Mouse (Mus musculus): Measurements from ENCODE around the gene Chga.
A peak's percentile ranks its signal among the peaks of the same experiment; 100 is the strongest.

Gene Chga

DNA sequence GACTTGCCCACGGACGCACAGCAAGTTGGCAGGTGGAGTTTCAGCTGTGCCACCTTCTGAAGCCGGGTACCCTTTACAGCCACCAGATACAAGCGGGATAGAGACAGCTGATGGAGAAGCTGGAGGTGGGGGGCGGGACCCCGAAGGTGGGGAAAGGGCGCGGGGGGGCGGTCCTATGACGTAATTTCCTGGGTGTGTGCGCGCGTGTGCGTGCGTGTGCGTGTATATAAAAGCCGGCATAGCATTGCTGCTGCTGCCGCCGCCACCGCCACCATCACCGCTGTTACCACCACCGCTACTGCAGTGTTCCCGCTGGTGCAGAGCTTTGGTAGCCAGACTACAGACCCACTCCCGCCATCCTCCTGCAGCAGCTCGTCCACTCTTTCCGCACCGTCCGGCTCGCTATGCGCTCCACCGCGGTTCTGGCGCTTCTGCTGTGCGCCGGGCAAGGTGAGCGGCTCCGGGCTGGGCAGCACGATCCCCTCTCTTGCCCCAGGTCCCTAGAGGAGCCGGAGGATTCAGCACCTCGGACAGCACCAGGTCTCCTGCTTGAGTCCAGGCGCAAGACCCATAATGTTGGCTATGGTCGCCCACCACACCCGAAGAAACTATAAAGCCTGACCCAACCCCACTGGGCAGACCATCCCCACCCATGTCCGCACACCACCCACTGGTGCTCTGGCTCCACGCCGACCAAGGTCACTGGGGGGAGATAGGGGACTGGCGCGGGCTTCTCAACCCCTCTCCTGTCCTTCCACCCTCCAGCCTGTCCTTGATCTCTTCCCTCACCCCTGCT lies at the start of gene Chga:
Chga (plus strand) TSS at position 249 of the 796 bp plus-strand sequence.
- peak; percentile 70 for DNase-seq

DNA sequence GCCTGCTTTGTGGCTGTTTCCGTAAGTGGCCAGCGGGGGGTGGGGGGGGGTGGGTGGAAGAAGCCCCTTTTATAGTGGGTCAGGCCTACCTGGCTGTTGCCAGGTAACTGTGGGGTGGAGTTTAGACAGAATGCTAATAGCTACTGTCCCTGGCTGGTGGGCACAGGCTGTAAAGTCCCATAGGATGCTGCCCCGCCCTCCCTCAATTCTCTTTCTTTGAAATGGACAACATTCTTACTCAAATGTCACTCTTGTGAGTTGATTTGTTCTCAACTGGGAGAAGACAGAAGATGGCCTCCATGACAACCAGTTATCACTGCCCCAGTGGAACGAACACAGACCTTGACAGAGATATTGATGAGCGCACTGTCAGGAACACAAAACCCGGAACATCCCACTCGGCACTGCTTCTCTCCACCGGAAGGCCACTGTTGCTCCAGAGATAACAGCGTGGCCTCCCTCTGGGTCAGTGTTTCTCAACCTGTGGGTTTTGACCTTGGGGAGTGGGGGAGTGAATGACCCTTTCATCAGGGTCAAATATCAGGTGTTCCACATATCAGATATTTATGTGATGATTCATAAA lies 49.5 kb upstream of the Chga start:
- DNase-seq, result no peak

DNA sequence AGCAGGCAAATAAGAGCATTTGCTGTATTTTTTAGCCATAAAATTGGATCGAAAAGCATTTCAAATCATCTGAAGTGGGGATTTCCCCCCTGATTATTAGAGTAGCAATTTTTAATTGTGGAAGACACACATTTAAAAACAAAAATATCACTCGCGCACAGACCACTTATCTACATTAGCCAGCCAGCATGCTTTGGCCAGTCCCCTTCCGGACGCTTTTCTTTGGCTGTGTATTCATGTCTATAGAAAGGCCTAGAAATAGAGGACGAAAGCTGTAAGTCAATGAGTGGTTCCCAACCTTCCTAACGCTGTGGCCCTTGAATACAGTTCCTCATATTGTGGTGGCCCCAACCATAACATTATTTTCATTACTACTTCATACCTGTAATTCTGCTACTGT lies 48.8 kb upstream of the Chga start:
- DNase-seq, result no peak

DNA sequence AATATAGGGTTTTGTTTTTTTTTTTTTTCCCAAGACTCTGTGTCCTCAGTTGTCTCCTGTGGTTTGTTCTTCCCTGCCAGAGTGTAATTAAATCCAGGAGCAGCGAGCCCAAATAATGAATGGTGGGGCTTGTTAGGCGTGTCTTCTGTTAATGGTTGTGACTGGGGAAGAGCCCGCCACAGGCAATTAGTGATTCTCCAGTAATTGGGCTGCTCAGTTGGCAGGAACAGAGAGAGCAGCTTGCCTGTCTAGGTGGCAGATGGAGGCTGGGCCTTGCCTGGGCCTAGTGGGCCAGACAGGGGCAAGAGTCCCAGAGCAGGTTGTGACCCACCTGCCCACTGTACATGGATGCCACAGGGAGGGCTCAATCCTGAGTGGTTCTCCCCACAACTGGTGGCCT lies 43.4 kb upstream of the Chga start:
- no peak for DNase-seq

DNA sequence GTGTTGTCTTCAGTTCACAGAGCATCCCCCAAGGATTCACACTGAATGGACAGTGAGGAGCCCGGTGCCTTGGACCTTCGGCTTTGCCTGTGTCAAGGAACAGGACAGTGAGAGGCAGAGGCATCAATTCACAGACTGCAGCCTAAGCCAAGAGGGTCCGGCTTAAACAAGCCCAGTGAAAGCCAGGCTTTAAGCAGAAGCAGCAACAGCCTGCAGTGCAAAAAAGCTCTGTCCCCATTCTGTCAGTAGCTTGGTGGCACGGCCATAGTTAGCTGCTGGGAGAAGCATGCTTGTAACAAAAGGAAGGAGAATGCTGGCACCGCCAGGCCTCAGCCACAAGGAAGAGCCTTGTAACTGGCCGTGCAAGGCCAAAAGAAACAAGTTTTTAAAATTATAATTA lies 40.6 kb upstream of the Chga start:
- DNase-seq, result no peak

DNA sequence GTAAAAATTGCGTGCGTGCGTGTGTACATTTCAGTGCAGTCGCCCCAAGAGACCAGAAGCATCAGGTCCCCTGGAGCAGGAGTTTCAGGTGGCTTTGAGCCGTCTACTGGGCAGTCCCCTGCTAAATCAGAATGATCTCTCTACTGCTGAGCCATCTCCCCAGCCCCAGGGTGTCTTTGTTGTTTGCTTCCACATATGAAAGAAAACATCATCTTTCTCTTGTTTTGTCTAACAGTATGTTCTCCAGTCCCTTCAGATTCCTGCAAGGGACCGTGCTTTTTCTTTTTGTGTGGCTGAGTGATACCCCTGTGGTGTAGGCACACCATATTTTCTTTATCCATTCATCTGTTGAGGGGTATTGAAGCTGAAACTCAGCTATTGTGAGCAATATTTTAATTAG lies 40.0 kb upstream of the Chga start:
- DNase-seq, result no peak

DNA sequence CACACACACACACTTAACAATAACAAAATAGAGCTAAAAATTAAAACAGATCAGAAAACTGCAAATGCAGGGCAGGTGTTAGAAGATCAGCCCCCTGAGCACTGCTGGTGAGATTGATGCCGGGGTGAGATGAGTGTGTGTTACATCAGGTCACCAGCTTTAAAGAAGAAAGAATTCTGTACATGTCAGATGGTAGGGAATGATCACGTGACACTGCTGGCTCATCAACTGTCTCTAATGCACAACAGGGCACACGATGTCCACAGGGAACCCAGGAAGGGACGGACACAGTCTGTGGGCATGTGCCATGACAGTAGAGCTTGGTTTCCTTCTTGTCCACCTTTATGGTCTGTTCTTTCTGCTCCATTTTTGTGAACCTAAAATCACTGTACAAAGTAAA lies 38.6 kb upstream of the Chga start:
- no peak for DNase-seq

DNA sequence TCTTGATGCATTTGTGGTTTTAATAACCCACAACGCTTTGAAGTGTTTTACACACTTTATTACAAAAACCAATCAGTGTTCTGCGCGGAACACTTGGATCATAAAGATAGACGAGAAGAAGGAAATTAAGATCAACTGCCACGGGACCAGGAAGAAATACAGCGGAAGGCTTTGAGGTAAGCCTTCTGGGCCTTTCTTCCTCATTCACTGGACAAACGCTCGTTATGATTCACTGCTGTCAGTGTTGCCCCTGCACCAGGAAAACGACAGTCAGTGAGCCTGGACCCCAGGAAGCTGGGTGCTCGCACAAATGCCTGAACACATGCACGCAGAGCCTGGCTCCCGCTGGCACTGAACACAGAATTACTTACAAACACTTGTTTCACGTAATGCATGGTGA lies 37.1 kb upstream of the Chga start:
- no peak for DNase-seq

DNA sequence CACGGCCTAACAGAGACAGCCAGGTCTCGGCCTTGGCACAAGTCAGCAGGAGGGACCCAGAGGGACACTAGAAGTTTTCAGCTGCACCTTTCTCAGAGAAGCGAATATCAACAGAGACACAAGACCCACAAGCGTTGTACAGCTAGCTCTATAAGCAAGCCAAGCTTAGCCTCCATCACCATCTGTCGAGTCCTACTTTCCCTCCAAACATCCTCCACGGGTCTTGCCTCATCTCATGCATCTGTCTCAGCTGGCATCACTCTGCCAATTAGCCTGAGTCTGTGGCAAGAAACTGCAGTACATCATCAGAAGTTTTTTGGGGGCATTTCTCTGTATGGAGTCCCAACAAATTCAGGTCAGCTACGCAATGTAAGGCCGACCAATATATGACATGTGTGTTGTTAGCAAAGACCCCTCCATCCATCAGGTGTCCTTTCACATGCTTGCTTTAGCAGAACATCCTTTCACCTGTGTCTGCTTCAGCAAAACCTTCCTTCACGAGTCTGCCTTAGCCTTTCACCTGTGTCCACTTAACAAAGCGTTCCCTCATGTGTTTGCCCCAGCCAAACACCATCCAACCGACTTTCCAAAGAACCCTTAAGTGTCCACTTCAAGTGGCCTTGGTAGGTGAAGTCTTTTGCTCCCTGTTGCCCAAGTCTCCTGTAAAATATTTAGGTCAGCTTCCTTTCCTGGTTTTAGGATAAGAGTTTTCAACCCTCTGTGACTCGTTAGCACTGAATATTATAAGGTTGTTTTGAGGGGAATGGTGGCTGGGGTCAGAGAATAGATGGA lies 34.6 kb upstream of the Chga start:
- DNase-seq, result peak; percentile 74

DNA sequence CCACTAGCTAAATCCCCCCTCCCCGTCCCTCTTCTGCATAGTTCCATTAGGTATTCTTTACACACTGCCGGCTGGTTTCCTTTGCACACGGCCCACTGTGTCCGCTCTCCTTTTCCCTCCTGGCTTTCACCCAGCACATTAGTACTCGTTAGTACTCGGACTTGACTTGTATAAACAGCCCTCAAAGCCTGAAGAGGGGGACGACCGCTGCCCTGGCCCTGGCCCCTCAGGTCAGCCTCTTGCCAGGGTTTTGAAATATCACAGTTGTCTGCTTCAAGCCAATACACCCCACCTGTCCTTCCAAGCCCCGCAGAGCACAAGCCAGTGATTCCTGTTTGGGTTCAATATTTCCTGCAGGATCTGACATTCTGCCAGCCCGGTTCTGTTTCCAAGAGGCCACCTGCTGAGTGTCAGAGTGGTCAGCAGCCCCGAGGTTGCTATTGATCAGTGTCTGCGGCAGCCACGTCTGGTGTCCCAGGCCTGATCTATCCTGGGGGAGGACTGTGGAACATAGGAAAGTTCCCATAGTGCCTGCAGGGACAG lies 32.9 kb upstream of the Chga start:
- DNase-seq, result peak; percentile 79

DNA sequence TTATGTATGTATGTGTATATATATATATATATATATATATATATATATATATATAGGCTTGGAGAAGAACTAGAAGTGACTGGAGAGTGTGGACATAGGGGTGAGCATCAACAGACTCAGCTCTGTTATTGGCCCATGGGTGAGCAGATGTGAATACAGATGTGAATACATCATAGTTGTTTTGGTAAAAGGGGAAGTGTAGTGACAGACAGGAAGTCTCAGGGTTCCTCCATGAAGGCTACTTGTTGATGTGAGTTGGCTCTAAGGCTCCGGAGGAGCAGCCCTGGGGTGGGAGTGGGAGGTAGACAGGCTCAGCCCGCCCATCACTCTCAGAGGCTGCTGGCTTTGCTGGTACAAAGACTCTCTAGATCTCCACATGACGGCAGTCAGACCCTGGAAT lies 30.6 kb upstream of the Chga start:
- no peak for DNase-seq

DNA sequence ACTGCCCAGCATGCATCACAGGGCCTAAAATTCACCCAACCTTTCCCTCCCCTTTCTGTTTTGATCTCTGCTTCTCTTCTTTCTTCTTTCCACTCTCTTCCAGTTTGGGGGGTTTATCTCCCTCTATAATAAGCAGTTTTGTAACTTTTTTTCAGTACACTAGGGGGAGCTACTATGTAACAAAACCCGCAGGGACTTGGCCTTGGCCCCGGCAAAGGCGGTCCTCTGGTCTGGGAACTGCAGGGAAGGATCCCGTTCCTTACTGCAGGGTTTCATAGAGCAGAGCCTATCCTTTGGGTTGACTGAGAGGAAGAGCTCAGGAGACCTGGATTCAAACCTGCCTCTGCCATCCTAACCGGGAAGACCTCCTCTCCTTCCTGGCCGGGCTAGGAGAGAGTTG lies 30.0 kb upstream of the Chga start:
- peak; percentile 47 for DNase-seq

DNA sequence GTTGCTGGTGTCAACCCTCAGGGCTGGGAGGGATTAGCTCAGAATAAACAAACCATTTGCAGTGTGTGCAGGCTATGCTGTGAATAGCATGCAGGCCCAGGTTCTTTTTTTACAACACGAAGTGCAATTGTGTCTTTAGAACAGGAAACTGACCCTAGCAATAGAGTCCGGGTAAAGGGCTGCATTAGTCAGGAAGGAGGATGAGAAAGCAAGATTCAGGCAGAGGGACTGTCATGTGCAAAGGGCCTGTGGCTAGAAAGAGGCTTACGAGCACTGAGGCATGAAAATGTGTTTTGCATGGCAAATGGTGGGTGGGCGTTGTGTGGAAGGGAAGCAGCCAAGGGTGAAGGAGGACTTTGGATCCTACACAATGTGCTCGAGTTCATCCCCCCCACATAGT lies 26.8 kb upstream of the Chga start:
- DNase-seq, result no peak

DNA sequence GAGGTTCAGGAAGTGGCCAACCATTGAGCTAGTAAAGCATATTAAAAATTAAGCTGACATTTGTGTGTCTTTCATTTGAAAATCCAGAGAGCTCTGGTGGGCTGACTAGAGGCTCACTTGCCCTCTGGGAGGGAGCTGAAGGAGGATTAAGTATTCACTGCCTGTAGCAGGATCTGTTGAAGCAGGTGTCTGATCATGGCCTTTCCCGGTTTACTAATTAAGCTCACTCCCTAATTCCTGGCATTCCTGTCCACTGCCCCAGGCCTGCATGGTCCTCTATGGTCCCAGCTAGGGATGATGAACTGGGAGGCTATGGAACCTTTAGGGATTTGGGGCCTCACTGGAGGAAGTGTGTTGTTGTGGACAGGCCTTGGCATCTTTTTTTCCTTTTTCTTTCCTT lies 19.0 kb upstream of the Chga start:
- DNase-seq, result no peak

DNA sequence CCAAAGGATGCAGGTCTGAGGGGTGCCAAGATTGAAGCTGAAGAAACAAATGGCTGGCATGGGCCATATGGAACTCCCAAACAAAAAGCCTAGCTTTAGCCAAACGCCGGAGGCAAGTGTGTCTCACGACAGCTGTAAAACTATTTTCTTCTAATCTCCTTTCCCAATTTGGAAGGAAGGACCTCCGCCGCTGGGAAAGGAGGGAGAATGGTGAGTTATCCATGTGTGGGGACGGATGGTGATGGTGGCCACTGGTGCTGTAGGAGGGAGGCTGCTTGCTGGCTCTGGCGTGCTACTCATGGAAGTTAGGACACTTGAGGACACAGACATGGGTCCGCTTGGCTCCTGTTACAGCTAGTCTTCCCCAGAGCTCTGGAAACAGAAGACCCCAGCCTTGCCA lies 14.5 kb upstream of the Chga start:
- no peak for DNase-seq

DNA sequence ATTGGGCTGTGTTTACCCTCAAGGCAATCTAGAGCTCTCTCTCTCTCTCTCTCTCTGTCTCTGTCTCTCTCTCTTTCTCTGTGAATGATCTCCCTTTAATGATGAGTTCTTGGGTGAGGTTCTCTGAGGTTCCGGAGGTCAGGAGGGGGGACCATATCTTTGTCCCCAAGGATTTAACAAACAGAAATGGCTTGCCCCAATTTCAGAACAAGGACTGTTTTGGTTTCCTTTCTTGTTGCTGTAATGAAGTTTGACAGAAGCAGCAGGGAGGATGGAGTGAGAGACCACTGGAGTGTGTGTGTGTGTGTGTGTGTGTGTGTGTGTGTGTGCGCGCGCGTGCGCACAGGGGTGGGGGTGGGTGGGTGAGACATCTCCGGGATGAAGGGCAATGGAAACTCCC lies 13.6 kb upstream of the Chga start:
- DNase-seq, result no peak

DNA sequence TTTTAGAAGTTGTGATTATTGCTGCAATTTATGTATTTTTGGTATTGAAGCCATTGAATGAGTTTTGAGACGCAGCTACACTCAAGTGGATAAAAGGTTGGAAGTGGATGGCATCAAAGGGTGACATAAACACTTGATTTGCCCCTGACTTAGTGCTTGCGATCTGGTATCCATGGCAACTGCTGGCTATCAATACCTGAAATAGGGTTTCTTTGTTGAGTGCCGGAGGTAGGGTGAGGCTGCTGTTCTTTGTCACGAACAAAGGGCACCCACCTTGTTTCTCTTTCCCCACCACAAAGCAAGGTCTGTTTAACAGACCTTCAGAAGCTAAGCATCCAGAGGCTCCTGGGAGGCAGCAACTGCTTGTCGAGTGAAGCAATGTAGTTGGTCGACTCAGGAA lies 9.6 kb upstream of the Chga start:
- no peak for DNase-seq

DNA sequence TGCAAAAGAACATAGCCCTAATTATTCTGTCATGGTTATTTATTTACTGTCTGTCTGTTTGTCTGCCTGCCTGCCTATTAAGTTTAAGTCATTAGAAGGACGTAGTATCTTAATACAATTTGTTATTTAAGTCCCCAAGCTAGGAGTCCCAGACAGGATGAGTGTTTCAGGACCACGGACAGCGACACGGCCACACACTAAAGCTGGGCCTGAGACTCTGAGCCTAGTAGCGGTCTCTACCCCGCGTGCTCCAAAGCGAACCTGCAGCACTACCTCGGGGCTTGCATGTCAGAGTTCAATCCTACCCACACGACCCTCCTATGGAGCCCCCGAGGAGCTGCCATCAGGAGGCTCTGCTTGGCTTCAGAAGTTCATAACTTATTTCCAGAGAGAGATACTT lies 4.2 kb upstream of the Chga start:
- DNase-seq, result peak; percentile 82

DNA sequence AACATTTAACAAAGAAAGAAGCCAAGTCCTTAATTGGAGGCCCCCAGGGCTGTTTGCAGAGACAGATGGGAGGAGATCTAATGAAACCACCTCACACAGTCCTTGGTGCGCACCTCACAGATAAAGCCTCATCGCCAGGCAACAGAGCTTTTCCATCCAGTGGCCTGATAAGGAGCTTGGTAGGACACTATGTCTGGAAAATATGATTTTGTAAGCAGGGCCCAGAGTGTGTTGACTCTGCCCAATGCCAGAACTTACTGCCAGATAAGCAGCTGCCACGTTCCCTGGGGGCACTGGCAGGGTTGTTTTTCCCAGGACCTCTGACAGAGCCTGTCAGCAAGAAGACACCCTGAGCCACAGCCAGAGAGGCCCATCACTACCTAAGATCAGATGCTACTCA lies 3.6 kb upstream of the Chga start:
- no peak for DNase-seq

DNA sequence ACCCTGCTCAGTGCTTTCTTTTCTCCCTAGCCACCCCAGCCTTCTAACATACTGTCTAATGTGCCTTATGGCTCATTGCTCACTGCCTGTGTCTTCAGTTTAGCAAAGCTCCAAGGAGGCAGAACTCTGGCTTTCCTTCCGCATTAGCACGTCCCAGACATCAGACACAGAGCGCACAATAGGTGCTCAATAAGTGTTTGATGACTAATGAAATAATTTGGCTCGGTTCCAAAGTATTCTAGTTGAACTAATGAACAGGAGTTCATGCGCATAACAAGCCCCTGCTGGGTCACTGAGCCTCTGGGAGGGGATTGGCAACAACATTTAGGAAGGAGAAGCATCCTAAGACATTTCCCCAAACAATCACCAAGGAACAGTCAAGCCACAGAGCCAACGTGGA lies 2.8 kb upstream of the Chga start:
- DNase-seq, result no peak

DNA sequence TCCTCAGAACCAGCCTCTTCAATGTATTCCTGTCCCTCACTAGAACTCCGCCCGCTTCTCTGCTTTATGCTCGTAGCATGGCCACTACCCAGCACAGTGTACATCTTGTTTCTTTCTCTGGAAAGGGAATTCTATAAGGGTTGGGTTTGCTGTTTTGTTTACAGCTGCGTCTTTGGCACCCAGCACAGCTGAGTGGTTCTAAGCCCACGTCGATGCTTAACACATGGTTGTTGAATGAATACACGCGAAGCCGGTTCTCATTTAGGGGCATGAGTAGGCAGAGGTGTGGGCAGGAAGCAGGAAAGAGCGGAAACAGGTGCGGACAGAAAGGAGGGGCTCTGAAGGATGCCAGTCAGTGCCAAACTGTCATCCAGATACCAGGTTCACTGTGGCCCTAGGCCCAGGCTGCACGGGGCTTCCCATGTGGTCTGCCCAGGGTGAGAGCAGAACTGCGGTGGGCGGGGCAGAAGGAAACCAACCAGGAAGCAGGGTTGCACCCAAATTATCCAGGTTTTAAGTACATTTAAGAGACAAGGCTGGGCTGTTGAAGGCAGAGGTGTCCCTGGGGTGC lies 979 bp upstream of the Chga start:
- no peak for DNase-seq

DNA sequence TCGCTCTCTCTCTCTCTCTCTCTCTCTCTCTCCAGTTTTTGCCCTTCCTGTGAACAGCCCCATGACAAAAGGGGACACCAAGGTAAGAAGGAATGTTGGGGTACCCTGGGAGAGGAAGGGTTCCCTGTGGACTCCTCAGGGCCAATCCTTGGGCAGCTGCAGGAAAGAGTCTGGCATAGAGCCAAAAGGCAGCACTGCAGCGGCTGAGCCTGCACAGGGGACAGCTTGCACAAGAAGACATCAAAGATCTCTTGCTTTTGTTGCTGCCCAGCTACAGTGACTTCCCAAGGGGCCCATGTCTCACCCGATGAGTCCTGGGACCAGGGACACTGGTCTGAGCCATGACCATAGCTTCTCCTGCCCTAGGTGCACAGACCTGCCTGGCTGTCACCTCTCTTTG lies 1.1 kb downstream of the Chga start:
- DNase-seq, result no peak

DNA sequence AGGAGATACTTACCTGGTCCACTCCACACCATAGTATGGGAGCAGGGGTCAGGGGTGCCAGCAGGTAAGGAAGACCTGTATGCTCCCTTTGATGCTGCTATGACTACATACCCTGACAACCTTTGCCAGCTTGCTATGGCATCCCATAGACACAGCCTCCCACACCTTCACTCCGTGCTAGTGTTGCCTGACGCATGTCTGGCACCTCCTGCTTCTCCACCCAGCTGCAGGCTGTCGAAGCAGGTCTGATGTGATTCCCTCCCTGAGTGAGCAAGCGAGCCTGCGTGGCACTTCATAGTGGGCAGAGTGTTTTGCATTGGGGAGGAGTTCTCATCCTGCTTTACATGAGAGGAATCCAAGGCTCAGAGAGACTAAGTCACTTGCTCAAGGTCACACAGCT lies 2.6 kb downstream of the Chga start:
- DNase-seq, result no peak

DNA sequence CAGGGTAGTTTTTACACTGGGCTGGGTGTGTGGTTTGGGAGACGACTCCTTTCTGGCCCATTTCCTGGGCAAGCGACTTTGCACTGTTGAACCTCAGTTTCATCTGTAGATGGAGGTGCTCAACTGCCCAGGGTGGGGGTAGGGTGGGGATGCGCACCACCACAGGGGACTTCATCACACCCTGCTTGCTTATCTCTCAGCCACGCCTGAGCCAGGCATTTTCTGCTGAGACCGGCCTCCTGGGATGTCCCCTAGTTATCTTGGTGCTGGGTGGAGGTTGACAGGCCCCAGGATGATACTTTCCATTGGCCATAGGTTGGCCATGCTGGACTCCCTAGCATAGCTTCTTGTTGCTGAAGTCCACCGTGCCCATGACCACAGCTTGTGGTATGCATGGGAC lies 10.3 kb downstream of the Chga start:
- DNase-seq, result no peak
